Mouse (Mus musculus) E14TG2a.4 (cell line): ENCODE results near the gene Tyw5.

Experiments used
- CTCF ChIP-seq: conservative IDR thresholded peaks from 2 replicates; pipeline ENCODE4 v1.5.1; 2014; ENCODE audit warnings: low read length
- NANOG ChIP-seq: IDR thresholded peaks from 2 replicates; pipeline ENCODE4 v1.6.1; 2014; ENCODE audit warnings: borderline replicate concordance, low read length, mixed read lengths
- POU5F1 ChIP-seq: IDR thresholded peaks from 2 replicates; pipeline ENCODE4 v1.6.1; 2014; ENCODE audit warnings: low read length, borderline replicate concordance

DNA sequence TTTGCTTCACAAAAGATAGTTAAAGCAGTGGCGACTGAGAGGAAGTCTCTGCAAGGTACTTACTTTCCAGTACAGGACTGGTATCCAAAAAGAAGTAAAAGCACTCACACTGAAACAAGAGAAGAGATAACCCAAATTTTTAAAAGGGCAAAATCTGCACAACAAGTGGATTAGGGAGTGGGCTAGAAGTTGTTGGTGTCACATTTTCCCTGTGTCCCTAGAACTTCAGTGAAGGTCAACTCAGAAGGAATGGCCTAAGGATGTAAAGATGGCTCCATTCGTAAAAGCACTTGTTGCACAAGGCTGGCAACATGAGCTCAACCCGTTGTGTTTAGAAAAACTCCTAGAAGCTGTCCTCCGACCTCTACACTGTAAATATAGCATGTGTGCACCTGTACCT, 37.8 kb downstream of the Tyw5 start:
- TF ChIP-seq POU5F1 (no peak), CTCF (no peak), NANOG (no peak)
